Mouse (Mus musculus) telencephalon, adult 2 months (tissue): ENCODE results near the gene Relb.

Experiments
- DNase-seq: peaks from one replicate; pipeline ENCODE4 v3.0.0-alpha.2; 2011; ENCODE audit warnings: low read depth, low spot score

The Relb gene

GRCm38 (mm10) chr7:19557086-19557485 lies 72.2 kb downstream of the Relb start:
- DNase-seq = no peak
